Mouse (Mus musculus) liver, adult 2 months (tissue): Measurements from ENCODE around the gene Cdipt. TPM values are rescaled to one million over a fixed set of nuclear protein-coding genes. Genes with fewer than 3 reads are reported as not detected.

Source experiments
- DNase-seq: peaks from one replicate; pipeline ENCODE4 v3.0.0-alpha.2; 2011; ENCODE audit warnings: low read depth, low spot score; ENCODE audit errors: extremely low read depth
- H3K27ac ChIP-seq: fragments of 200-500 bp; replicated peaks from 2 replicates; pipeline ENCODE4 v1.5.1; 2012; ENCODE audit warnings: low read depth, mild to moderate bottlenecking, control low read depth, inconsistent platforms, low read length; ENCODE audit not compliant: insufficient read depth
- H3K27me3 ChIP-seq: fragments of 200-500 bp; 2 replicates; pipeline ENCODE4 v1.6.1; 2012; ENCODE audit warnings: mild to moderate bottlenecking, moderate library complexity, low read length, inconsistent platforms; ENCODE audit not compliant: control insufficient read depth, insufficient read depth
- H3K36me3 ChIP-seq: fragments of 200-500 bp; 2 replicates; pipeline ENCODE4 v1.6.1; 2012; ENCODE audit warnings: low read length, inconsistent platforms; ENCODE audit not compliant: control insufficient read depth, insufficient read depth
- H3K4me1 ChIP-seq: fragments of 200-500 bp; 2 replicates; pipeline ENCODE4 v1.6.1; 2011; ENCODE audit warnings: low read length; ENCODE audit not compliant: control insufficient read depth, insufficient read depth
- H3K4me3 ChIP-seq: fragments of 200-500 bp; 2 replicates; pipeline ENCODE4 v1.5.1; 2011; ENCODE audit warnings: low read depth, mild to moderate bottlenecking, control low read depth, low read length, moderate library complexity; ENCODE audit not compliant: insufficient read depth
- H3K79me2 ChIP-seq: fragments of 200-500 bp; 2 replicates; pipeline ENCODE4 v1.6.1; 2012; ENCODE audit warnings: inconsistent platforms, mild to moderate bottlenecking, low read length, moderate library complexity; ENCODE audit not compliant: control insufficient read depth, insufficient read depth
- H3K9ac ChIP-seq: fragments of 200-500 bp; 2 replicates; pipeline ENCODE4 v1.6.1; 2012; ENCODE audit warnings: low read depth, mild to moderate bottlenecking, control low read depth, inconsistent platforms, low read length
- CTCF ChIP-seq: fragments of 200-500 bp; IDR thresholded peaks from 2 replicates; pipeline ENCODE4 v1.5.1; 2011; ENCODE audit warnings: low read depth, low read length, control low read depth
- POLR2A ChIP-seq: fragments of 200-500 bp; IDR thresholded peaks from 2 replicates; pipeline ENCODE4 v1.6.1; 2011; ENCODE audit warnings: low read length, control low read depth; ENCODE audit not compliant: insufficient read depth; ENCODE audit errors: extremely low read depth
- WGBS: fragments of 180-500 bp; shearing (Covaris S2); methylation state at CpG from one replicate; pipeline ENCODE4 v1.1.7; 2018; 5-methylcytosine and 5-hydroxymethylcytosine counted together
- polyA plus RNA-seq: library from polyadenylated mRNA; depleted of rRNA; stranded (reverse); fragments of >200 nt; gene quantifications from 2 replicates; pipeline ENCODE4 v1.2.3, GENCODE M21; 2012
- total RNA-seq: library from RNA; depleted of rRNA; stranded (reverse); fragments of >200 nt; gene quantifications from 2 replicates; pipeline ENCODE4 v1.2.3, GENCODE M21; 2014

Cdipt gene
- total and polyA plus RNA-seq, 2 experiments: 42.8 to 141 TPM

DNA sequence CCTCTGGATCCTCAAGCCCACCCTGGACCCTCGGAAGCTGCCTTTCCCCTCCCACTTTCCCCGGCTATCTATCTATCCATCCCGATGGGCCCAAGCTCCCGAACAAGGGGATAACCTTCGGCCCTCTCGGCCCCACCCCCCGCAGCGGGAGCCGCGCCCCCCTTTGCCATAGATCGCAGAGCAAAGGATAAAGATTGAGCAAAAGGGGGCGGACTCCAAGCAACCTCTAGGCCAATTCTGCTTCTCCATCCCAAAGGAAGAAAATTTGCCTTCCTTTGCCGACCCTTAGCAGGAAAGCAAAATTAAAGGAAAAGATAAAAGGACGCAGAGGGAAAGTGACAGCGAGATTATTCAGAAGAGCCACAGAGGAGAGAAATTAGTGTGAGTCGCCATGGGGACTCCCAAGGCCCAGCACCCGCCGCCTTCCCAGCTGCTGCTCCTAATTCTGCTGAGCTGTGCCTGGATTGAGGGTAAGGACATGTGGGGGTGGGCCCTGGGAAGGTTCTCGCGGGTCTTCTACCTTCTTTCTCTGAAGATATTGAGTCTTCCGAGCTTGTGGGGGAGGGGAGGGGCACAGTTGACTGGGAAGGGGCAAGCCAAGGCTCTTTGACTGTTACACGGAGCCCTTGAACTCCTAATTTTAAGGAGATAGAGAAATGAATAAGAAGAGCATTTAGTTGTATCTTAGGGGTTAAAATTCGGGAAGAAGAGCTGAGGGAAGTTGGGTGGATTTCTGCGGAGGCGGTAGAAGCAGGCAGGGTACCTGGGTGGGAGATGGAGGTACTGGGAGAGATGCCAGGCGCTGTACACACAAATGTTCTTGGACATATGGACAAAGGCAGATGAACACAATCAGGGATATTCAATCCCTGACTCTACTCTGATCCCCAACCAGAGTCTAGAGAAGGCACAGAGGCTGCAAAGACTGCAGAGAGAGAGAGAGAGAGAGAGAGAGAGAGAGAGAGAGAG, 24.8 kb upstream of the Cdipt start:
- Histone ChIP-seq H3K79me2 (no peaks in the 10 kb centered on the region), H3K4me3 (no peak overlapping the region), H3K9ac (no peak overlapping the region), H3K27me3 (peaks cover 6% of the 10 kb centered on the region; the same call in 1 of the 2 replicates), H3K36me3 (no peaks in the 10 kb centered on the region), H3K4me1 (no peaks in the 10 kb centered on the region; the same call in 1 of the 2 replicates), H3K27ac (no peak overlapping the region)
- no peak for DNase-seq
- TF ChIP-seq POLR2A: no peak
- WGBS: 14% methylated on average over 26 of the region's 26 CpGs

DNA sequence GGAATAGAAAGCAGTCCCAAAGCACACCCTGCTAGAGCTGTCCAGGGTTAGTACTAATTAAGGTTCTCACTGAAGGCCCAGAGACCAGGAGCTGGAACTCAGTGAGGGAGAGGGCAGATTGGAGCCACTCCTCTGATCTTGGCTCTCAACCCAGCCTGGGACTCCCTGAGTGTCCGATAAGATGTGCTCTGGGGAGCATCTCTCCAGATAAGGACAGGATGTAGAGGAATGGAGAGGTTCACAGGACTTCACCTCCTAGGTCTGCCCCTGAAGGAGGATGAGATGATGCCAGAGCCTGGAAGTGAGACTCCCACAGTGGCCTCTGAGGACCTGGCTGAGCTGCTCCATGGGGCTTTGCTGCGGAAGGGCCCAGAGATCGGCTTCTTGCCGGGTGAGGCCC, 24.0 kb upstream of the Cdipt start:
- Histone ChIP-seq H3K9ac (no peak overlapping the region), H3K27me3 (peaks cover 6% of the 10 kb centered on the region; the same call in 1 of the 2 replicates), H3K36me3 (no peaks in the 10 kb centered on the region)

DNA sequence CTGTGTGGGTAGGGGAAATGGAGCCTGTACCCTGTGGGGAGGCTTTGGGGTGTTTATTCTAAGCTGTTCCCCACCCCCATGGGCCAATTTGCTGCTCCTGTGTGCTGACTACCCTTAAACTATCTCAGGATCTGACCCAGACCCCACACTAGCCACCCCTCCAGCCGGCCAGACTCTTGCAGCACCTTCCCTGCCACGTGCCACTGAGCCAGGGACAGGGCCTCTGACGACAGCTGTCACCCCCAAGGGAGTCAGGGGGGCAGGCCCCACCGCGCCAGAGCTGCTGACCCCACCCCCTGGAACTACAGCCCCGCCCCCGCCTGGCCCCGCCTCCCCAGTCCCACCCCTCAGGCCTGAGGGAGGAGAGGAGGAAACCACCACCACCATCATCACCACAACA, 23.1 kb upstream of the Cdipt start:
- Histone ChIP-seq H3K36me3 (no peaks in the 10 kb centered on the region), H3K79me2 (no peaks in the 10 kb centered on the region), H3K4me1 (no peaks in the 10 kb centered on the region; the same call in 1 of the 2 replicates), H3K4me3 (no peak overlapping the region), H3K27me3 (peaks cover 6% of the 10 kb centered on the region; the same call in 1 of the 2 replicates), H3K27ac (no peak overlapping the region), H3K9ac (no peak overlapping the region)
- 2% methylated on average over 8 of the region's 8 CpGs for WGBS
- TF ChIP-seq POLR2A: no peak
- no peak for TF ChIP-seq CTCF
- no peak for DNase-seq

More for the DNA sequence above, 24.0 kb upstream of the Cdipt start:
- Histone ChIP-seq H3K27ac (no peak overlapping the region), H3K4me1 (no peaks in the 10 kb centered on the region; the same call in 1 of the 2 replicates), H3K4me3 (no peak overlapping the region), H3K79me2 (no peaks in the 10 kb centered on the region)
- WGBS: 47% methylated on average over 4 of the region's 4 CpGs
- TF ChIP-seq CTCF (no peak), POLR2A (no peak)
- DNase-seq: no peak

DNA sequence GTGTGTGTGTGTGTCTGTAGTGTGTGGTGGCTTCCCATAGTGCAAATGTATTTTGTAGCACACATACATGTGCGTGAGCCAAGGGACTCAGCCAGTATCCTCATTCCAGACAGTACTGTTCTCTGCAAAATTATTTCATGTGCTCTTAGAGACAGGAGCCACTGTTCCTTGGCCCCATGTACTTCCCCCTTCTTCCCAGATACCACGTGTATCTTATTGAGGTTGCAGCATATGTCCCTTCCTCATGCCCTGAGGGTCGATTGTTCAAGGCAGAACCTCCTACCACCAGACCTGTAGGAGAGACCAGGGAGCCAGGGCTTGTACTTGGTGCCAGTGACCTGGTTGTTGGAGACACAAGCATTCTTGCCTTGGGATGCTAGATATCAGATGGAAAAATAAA, 20.6 kb upstream of the Cdipt start:
- no peak for TF ChIP-seq POLR2A
- no peak for TF ChIP-seq CTCF
- H3K4me1 ChIP-seq: no peaks in the 10 kb centered on the region

DNA sequence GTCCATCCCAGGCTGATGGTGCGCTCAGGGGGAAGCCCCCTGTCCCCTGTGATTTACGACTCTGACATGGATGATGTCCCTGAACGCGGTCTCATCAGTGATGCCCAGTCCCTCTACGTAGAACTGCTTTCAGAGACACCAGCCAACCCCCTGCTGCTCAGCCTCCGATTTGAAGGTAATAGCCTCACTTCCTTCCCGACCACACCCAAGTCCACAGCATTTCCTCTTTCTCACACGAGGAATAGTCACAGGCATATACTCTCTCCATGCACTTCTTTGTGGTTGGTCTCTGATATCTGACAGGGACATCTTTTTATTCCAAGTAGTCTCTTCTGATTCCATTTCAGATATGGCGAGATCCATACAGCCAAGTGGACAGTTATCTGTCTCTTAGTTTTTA, 15.9 kb upstream of the Cdipt start:
- no peak overlapping the region for H3K27ac ChIP-seq
- H3K9ac ChIP-seq: no peak overlapping the region
- 75% methylated on average over 9 of the region's 9 CpGs for WGBS
- DNase-seq: no peak
- no peaks in the 10 kb centered on the region for H3K4me1 ChIP-seq
- no peaks in the 10 kb centered on the region for H3K79me2 ChIP-seq
- H3K27me3 ChIP-seq: no peaks in the 10 kb centered on the region
- no peaks in the 10 kb centered on the region for H3K36me3 ChIP-seq
- no peak overlapping the region for H3K4me3 ChIP-seq
- TF ChIP-seq POLR2A (no peak), CTCF (no peak)

More for the DNA sequence above, 20.6 kb upstream of the Cdipt start:
- Histone ChIP-seq H3K4me3 (no peak overlapping the region), H3K27ac (no peak overlapping the region), H3K9ac (no peak overlapping the region), H3K36me3 (no peaks in the 10 kb centered on the region), H3K79me2 (no peaks in the 10 kb centered on the region), H3K27me3 (peaks cover 6% of the 10 kb centered on the region; the same call in 1 of the 2 replicates)
- 53% methylated on average over 3 of the region's 3 CpGs for WGBS
- DNase-seq: no peak

DNA sequence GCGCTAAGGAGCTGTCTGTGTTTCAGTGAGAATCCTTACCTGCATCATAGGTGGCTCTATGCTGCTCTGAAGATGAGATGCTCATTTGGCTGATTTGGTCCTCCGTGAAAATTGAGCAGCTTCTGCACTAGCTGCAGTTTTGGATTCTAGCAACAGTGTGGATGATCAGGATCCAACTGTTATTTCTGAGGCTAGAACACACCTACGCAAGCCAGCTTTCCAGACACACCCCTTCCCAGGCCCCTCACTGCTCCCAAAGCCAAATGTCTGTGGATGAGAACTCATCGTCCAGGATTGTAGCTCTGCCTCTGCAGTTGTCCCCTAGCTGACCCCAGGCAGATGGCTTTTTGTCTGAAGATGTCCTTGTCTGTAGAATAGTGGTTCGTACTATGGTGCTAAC, 14.6 kb upstream of the Cdipt start:
- Histone ChIP-seq H3K4me3 (no peak overlapping the region), H3K4me1 (no peaks in the 10 kb centered on the region), H3K27ac (no peak overlapping the region), H3K27me3 (no peaks in the 10 kb centered on the region), H3K36me3 (no peaks in the 10 kb centered on the region), H3K79me2 (no peaks in the 10 kb centered on the region), H3K9ac (no peak overlapping the region)
- no peak for DNase-seq
- WGBS: 92% methylated on average over 5 of the region's 5 CpGs
- TF ChIP-seq POLR2A (no peak), CTCF (no peak)
